Mouse (Mus musculus) C2C12 (cell line): Measurements from ENCODE around the gene Clpx. TPM values are rescaled to one million over a fixed set of nuclear protein-coding genes. Genes with fewer than 3 reads are reported as not detected.

Source experiments
- H3K27me3 ChIP-seq: one replicate; pipeline ENCODE4 v1.6.1; 2011; ENCODE audit not compliant: control insufficient read depth, insufficient read depth, insufficient read length
- H3K36me3 ChIP-seq: one replicate; pipeline ENCODE4 v1.6.1; 2011; ENCODE audit not compliant: control insufficient read depth, insufficient read depth
- H3K4me3 ChIP-seq: one replicate; pipeline ENCODE4 v1.5.1; 2011; ENCODE audit warnings: mild to moderate bottlenecking, control low read depth; ENCODE audit not compliant: poor library complexity, insufficient read depth, severe bottlenecking
- H3K79me2 ChIP-seq: one replicate; pipeline ENCODE4 v1.6.1; 2011; ENCODE audit not compliant: control insufficient read depth, insufficient read depth
- H3K79me3 ChIP-seq: one replicate; pipeline ENCODE4 v1.6.1; 2011; ENCODE audit warnings: low read depth, control low read depth
- H3ac ChIP-seq: one replicate; pipeline ENCODE3; 2011; ENCODE audit warnings: low read depth; ENCODE audit not compliant: control insufficient read depth, insufficient read length
- CEBPB ChIP-seq: IDR thresholded peaks from one replicate; pipeline ENCODE4 v1.6.1; 2011; ENCODE audit warnings: low read depth, mild to moderate bottlenecking, control low read depth, moderate library complexity
- CTCF ChIP-seq: IDR thresholded peaks from one replicate; pipeline ENCODE4 v1.5.1; 2011; ENCODE audit not compliant: control insufficient read depth, insufficient read depth, insufficient read length
- FOSL1 ChIP-seq: IDR thresholded peaks from one replicate; pipeline ENCODE4 v1.8.0; 2011; ENCODE audit warnings: mild to moderate bottlenecking, low read length; ENCODE audit not compliant: poor library complexity, insufficient read depth, severe bottlenecking
- MAX ChIP-seq: IDR thresholded peaks from one replicate; pipeline ENCODE4 v1.6.1; 2011; ENCODE audit warnings: mild to moderate bottlenecking, control low read depth
- MYOD1 ChIP-seq: IDR thresholded peaks from one replicate; pipeline ENCODE4 v1.6.1; 2011; ENCODE audit warnings: low read depth; ENCODE audit not compliant: control insufficient read depth, insufficient read length
- MYOG ChIP-seq: IDR thresholded peaks from one replicate; pipeline ENCODE4 v1.6.1; 2011; ENCODE audit not compliant: control insufficient read depth, insufficient read length; ENCODE audit errors: extremely low read depth
- USF1 ChIP-seq: IDR thresholded peaks from one replicate; pipeline ENCODE4 v1.6.1; 2011; ENCODE audit warnings: low read depth, mild to moderate bottlenecking, control low read depth, moderate library complexity
- polyA plus RNA-seq: library from polyadenylated mRNA; unstranded; fragments of >200 nt; fragmentation: generic; extraction: Trizol; gene quantifications from one replicate; pipeline ENCODE4 v1.2.1, GENCODE M21; 2012; ENCODE audit warnings: missing spikeins

Gene Clpx
- polyA plus RNA-seq, 1 experiment, result 9.3 TPM

GRCm38 (mm10) chr9:65257218-65257910, 36.7 kb upstream of the Clpx start:
- H3K36me3 ChIP-seq, result no peaks in the 10 kb centered on the region
- TF ChIP-seq USF1 (no peak), CEBPB (no peak), MYOG (no peak), MYOD1 (no peak)
- H3K4me3 ChIP-seq, result no peak overlapping the region
- H3K27me3 ChIP-seq, result no peaks in the 10 kb centered on the region
- no peaks in the 10 kb centered on the region for H3K79me2 ChIP-seq
- H3ac ChIP-seq, result no peak overlapping the region
- no peaks in the 10 kb centered on the region for H3K79me3 ChIP-seq

DNA sequence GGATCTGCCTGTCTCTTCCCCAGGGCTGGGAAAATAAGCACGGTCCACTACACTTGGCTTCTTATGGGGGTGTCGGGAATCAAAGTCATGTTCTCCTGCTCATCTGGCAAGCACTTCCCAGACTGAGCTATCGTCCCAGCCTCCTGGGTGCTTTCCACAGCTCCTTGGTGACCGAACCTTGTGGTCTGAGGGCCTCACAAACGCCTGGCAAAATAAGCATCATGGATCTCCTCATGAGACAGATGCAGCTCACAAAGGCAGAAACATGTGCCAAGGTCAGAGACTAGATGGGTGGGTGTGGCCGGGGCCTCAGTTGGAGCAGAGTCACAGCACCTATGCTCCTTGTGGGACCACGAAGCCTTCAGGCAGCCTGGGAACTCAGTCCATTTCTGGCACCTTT, 34.7 kb upstream of the Clpx start:
- no peak for TF ChIP-seq USF1
- TF ChIP-seq MYOD1, result no peak
- TF ChIP-seq CTCF, result no peak
- TF ChIP-seq MAX, result no peak
- no peak for TF ChIP-seq MYOG
- TF ChIP-seq CEBPB, result no peak
- no peak for TF ChIP-seq FOSL1
- Histone ChIP-seq H3K79me3 (no peaks in the 10 kb centered on the region), H3K4me3 (no peak overlapping the region), H3K36me3 (no peaks in the 10 kb centered on the region), H3K27me3 (no peaks in the 10 kb centered on the region), H3ac (no peak overlapping the region), H3K79me2 (no peaks in the 10 kb centered on the region)

DNA sequence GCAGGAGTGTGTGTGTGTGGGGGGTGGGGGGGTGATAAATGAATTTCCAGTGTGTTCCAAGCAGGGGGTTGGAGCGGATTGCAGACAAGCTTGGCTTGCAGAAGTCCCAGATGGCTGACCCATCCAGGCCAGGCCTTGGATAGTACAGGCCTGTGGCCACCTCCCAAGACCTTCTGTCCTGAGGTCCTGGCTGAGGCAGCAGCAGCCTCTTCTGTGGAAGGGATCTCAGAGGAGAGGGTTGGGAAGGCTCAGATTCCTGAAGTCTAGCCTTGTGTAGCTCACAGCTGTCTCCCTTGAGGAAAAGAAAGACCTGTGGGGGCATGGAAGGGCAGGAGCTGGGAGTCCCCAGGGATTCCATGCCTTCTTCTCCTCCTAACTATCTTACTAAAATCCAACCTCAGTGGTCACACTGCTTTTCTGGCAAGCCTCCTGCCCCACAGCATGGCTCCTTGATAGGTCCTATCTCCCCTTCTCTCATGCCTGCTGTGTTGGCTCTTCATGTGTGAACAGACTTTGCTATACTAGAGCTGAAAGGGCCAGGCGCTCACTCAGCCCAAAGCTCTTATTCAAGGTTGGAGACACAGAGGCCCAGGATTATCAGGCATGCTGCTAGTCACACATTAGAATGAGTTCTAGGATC, 32.3 kb upstream of the Clpx start:
- TF ChIP-seq MYOG, result no peak
- TF ChIP-seq MYOD1, result no peak
- TF ChIP-seq USF1, result no peak
- TF ChIP-seq MAX, result no peak
- TF ChIP-seq CTCF, result no peak
- TF ChIP-seq CEBPB, result no peak
- no peak for TF ChIP-seq FOSL1
- Histone ChIP-seq H3ac (no peak overlapping the region), H3K4me3 (no peak overlapping the region), H3K27me3 (no peaks in the 10 kb centered on the region), H3K79me2 (no peaks in the 10 kb centered on the region), H3K36me3 (no peaks in the 10 kb centered on the region), H3K79me3 (no peaks in the 10 kb centered on the region)

GRCm38 (mm10) chr9:65262641-65263120, 31.4 kb upstream of the Clpx start:
- H3K79me2 ChIP-seq, result no peaks in the 10 kb centered on the region
- no peaks in the 10 kb centered on the region for H3K79me3 ChIP-seq
- H3ac ChIP-seq, result no peak overlapping the region
- no peaks in the 10 kb centered on the region for H3K27me3 ChIP-seq
- TF ChIP-seq CEBPB (no peak), CTCF (no peak), USF1 (no peak), MYOD1 (no peak), MYOG (no peak), MAX (no peak), FOSL1 (no peak)
- no peaks in the 10 kb centered on the region for H3K36me3 ChIP-seq
- no peak overlapping the region for H3K4me3 ChIP-seq

DNA sequence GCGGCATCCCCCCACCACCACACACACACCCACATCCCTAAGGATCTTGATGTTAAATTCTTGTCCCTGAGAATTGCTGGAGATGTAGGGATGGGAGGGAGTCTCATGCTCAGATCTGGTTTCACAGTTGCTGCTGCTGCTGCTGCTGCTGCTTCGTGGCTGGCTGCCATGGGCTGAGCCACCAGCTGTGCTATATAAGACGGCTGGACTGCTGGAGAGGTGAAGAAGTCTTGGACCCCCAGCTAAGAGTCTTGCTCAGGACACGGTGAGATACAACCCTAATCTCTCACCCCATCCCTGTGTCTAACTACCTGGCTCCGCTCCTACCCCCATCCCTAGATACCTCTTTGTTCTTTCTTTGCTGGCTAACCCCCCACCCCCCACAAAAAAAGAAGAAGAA, 29.1 kb upstream of the Clpx start, which contains the start of gene Cilp:
Gene Cilp, plus strand, starts transcription at position 222 of the 400 bp plus-strand sequence.
- no peak for TF ChIP-seq USF1
- TF ChIP-seq CEBPB, result no peak
- TF ChIP-seq MYOD1, result no peak
- TF ChIP-seq FOSL1, result no peak
- no peak for TF ChIP-seq MYOG
- TF ChIP-seq MAX, result no peak
- no peak for TF ChIP-seq CTCF
- Histone ChIP-seq H3K79me2 (no peaks in the 10 kb centered on the region), H3K79me3 (no peaks in the 10 kb centered on the region), H3K4me3 (no peak within 1 kb of the TSS), H3K27me3 (no peaks in the 10 kb centered on the region), H3ac (no peak within 1 kb of the TSS), H3K36me3 (no peaks in the 10 kb centered on the region)
